Mouse (Mus musculus) liver, embryonic 13.5 days (tissue): ENCODE measurements at regions not wholly inside any gene's neighbourhood (a gene's known extent, or its start where the extent isn't known, plus 50 kb on each side); places are given as distances from the start of the nearest gene placed in this dataset.
"Not testable (repeated sequence)": the region's sequence is repeated elsewhere in the genome, so short reads cannot be mapped to it uniquely, and the experiment has no call there.

Experiments used
- ATAC-seq: fragments of 200-750 bp; cut with Nextera tagmentation; 2 replicates; pipeline ENCODE4 v1.8.0; 2017; ENCODE audit warnings: low read depth, mild to moderate bottlenecking, moderate number of reproducible peaks, moderate library complexity
- DNase-seq: peaks from one replicate; pipeline ENCODE4 v3.0.0; 2022
- H3K27ac ChIP-seq: fragments of 300-500 bp; sonication (generic); 2 replicates; pipeline ENCODE4 v1.5.1; 2015; ENCODE audit warnings: moderate library complexity, mild to moderate bottlenecking, inconsistent platforms
- H3K27me3 ChIP-seq: fragments of 300-500 bp; sonication (generic); 2 replicates; pipeline ENCODE4 v1.6.1; 2015; ENCODE audit warnings: mild to moderate bottlenecking, inconsistent platforms
- H3K36me3 ChIP-seq: fragments of 300-500 bp; sonication (generic); 2 replicates; pipeline ENCODE4 v1.6.1; 2015; ENCODE audit warnings: mild to moderate bottlenecking, inconsistent platforms
- H3K4me1 ChIP-seq: fragments of 300-500 bp; sonication (generic); replicated peaks from 2 replicates; pipeline ENCODE4 v1.6.1; 2015; ENCODE audit warnings: inconsistent platforms
- H3K4me2 ChIP-seq: fragments of 300-500 bp; sonication (generic); 2 replicates; pipeline ENCODE4 v1.6.1; 2015; ENCODE audit warnings: inconsistent platforms, mild to moderate bottlenecking, moderate library complexity
- H3K4me3 ChIP-seq: fragments of 300-500 bp; sonication (generic); replicated peaks from 2 replicates; pipeline ENCODE4 v1.5.1; 2015; ENCODE audit warnings: mild to moderate bottlenecking, inconsistent platforms
- H3K9ac ChIP-seq: fragments of 300-500 bp; sonication (generic); 2 replicates; pipeline ENCODE4 v1.6.1; 2015; ENCODE audit warnings: mild to moderate bottlenecking, inconsistent platforms
- H3K9me3 ChIP-seq: fragments of 300-500 bp; sonication (generic); replicated peaks from 2 replicates; pipeline ENCODE4 v1.6.1; 2016; ENCODE audit warnings: inconsistent platforms
- WGBS: fragments of 180-500 bp; shearing (Covaris S2); methylation state at CpG from one replicate; pipeline ENCODE4 v1.1.7; 2015; ENCODE audit not compliant: insufficient replicate concordance; 5-methylcytosine and 5-hydroxymethylcytosine counted together

- Histone ChIP-seq H3K9ac (no peak overlapping the region), H3K4me3 (no peak overlapping the region), H3K4me2 (no peak overlapping the region), H3K9me3 (0 out of 2 replicates have a peak, but pooled peaks cover 3% of the 10 kb centered on the region), H3K36me3 (no peaks in the 10 kb centered on the region), H3K27me3 (no peaks in the 10 kb centered on the region), H3K4me1 (peaks cover 16% of the 10 kb centered on the region), H3K27ac (no peak overlapping the region)
- ATAC-seq (no peak), DNase-seq (no peak)
- WGBS, result 53% methylated on average over 5 of the region's 5 CpGs
Observed at GRCm38 (mm10) chr2:92664939-92665338, 65.4 kb downstream of the Chst1 start.

GRCm38 (mm10) chr2:92667192-92667591, 67.7 kb downstream of the Chst1 start:
- Histone ChIP-seq H3K4me3 (no peak overlapping the region), H3K9ac (no peak overlapping the region), H3K4me1 (peaks cover 16% of the 10 kb centered on the region), H3K36me3 (no peaks in the 10 kb centered on the region), H3K27ac (no peak overlapping the region), H3K4me2 (no peak overlapping the region), H3K27me3 (0 out of 2 replicates have a peak, but pooled peaks cover 5% of the 10 kb centered on the region), H3K9me3 (no peaks in the 10 kb centered on the region)
- WGBS, result 22% methylated on average over 1 of the region's 1 CpGs
- peak; percentile 20 for DNase-seq
- ATAC-seq, result peak; percentile 89

- Histone ChIP-seq H3K4me2 (no peak overlapping the region), H3K4me3 (no peak overlapping the region), H3K27me3 (0 out of 2 replicates have a peak, but pooled peaks cover 5% of the 10 kb centered on the region), H3K4me1 (peaks cover 16% of the 10 kb centered on the region), H3K27ac (no peak overlapping the region), H3K9me3 (no peaks in the 10 kb centered on the region), H3K36me3 (no peaks in the 10 kb centered on the region), H3K9ac (no peak overlapping the region)
- ATAC-seq (no peak), DNase-seq (no peak)
- 58% methylated on average over 6 of the region's 6 CpGs for WGBS
Observed at GRCm38 (mm10) chr2:92667756-92668155, 68.2 kb downstream of the Chst1 start.

GRCm38 (mm10) chr2:92669431-92670081, 70.0 kb downstream of the Chst1 start:
- H3K36me3 ChIP-seq, ATAC-seq, H3K27ac ChIP-seq, DNase-seq, H3K4me2 ChIP-seq, H3K9ac ChIP-seq, H3K27me3 ChIP-seq, H3K9me3 ChIP-seq, H3K4me3 ChIP-seq: not testable (repeated sequence)
- H3K4me1 ChIP-seq, result peaks cover 16% of the 10 kb centered on the region
- WGBS, result 28% methylated on average over 10 of the region's 10 CpGs

GRCm38 (mm10) chr2:92671586-92671985, 72.1 kb downstream of the Chst1 start:
- WGBS, result 24% methylated on average over 5 of the region's 5 CpGs
- Histone ChIP-seq H3K27me3 (0 out of 2 replicates have a peak, but pooled peaks cover 12% of the 10 kb centered on the region), H3K36me3 (no peaks in the 10 kb centered on the region), H3K27ac (no peak overlapping the region), H3K9ac (no peak overlapping the region), H3K4me1 (peaks cover 14% of the 10 kb centered on the region), H3K4me3 (no peak overlapping the region), H3K9me3 (no peaks in the 10 kb centered on the region), H3K4me2 (no peak overlapping the region)
- ATAC-seq (no peak), DNase-seq (peak; percentile 24)

GRCm38 (mm10) chr2:92672106-92672505, 72.6 kb downstream of the Chst1 start:
- H3K27me3 ChIP-seq, result 0 out of 2 replicates have a peak, but pooled peaks cover 12% of the 10 kb centered on the region
- H3K4me1 ChIP-seq, result peaks cover 9% of the 10 kb centered on the region
- H3K4me3 ChIP-seq, result no peak overlapping the region
- H3K27ac ChIP-seq, result no peak overlapping the region
- ATAC-seq (no peak), DNase-seq (no peak)
- H3K36me3 ChIP-seq, result no peaks in the 10 kb centered on the region
- H3K4me2 ChIP-seq, result no peak overlapping the region
- H3K9ac ChIP-seq, result no peak overlapping the region
- no peaks in the 10 kb centered on the region for H3K9me3 ChIP-seq
- WGBS, result 53% methylated on average over 4 of the region's 4 CpGs

- H3K27ac ChIP-seq, result no peak overlapping the region
- ATAC-seq (no peak), DNase-seq (no peak)
- H3K27me3 ChIP-seq, result 0 out of 2 replicates have a peak, but pooled peaks cover 12% of the 10 kb centered on the region
- no peaks in the 10 kb centered on the region for H3K36me3 ChIP-seq
- H3K9ac ChIP-seq, result no peak overlapping the region
- peaks cover 3% of the 10 kb centered on the region for H3K4me1 ChIP-seq
- no peak overlapping the region for H3K4me2 ChIP-seq
- no peaks in the 10 kb centered on the region for H3K9me3 ChIP-seq
- H3K4me3 ChIP-seq, result no peak overlapping the region
- 68% methylated on average over 9 of the region's 9 CpGs for WGBS
Observed at GRCm38 (mm10) chr2:92673064-92673813, 73.7 kb downstream of the Chst1 start.

GRCm38 (mm10) chr2:92673931-92674330, 74.4 kb downstream of the Chst1 start:
- Histone ChIP-seq H3K36me3 (no peaks in the 10 kb centered on the region), H3K9ac (no peak overlapping the region), H3K4me3 (no peak overlapping the region), H3K9me3 (no peaks in the 10 kb centered on the region), H3K27me3 (0 out of 2 replicates have a peak, but pooled peaks cover 12% of the 10 kb centered on the region), H3K4me1 (peaks cover 10% of the 10 kb centered on the region), H3K27ac (no peak overlapping the region), H3K4me2 (no peak overlapping the region)
- no peak for DNase-seq
- ATAC-seq, result no peak
- WGBS, result 35% methylated on average over 4 of the region's 4 CpGs

GRCm38 (mm10) chr2:92675247-92675646, 75.7 kb downstream of the Chst1 start:
- no peak for DNase-seq
- Histone ChIP-seq H3K27me3 (0 out of 2 replicates have a peak, but pooled peaks cover 12% of the 10 kb centered on the region), H3K36me3 (no peaks in the 10 kb centered on the region), H3K4me2 (no peak overlapping the region), H3K9ac (no peak overlapping the region), H3K9me3 (no peaks in the 10 kb centered on the region), H3K4me3 (no peak overlapping the region), H3K27ac (no peak overlapping the region), H3K4me1 (peaks cover 17% of the 10 kb centered on the region)
- no peak for ATAC-seq
- WGBS, result 38% methylated on average over 9 of the region's 9 CpGs

GRCm38 (mm10) chr2:92678276-92678930, 78.9 kb downstream of the Chst1 start:
- no peaks in the 10 kb centered on the region for H3K36me3 ChIP-seq
- H3K4me3 ChIP-seq, result no peak overlapping the region
- H3K27ac ChIP-seq, result no peak overlapping the region
- ATAC-seq (no peak), DNase-seq (no peak)
- H3K27me3 ChIP-seq, result 0 out of 2 replicates have a peak, but pooled peaks cover 6% of the 10 kb centered on the region
- peaks cover 17% of the 10 kb centered on the region for H3K4me1 ChIP-seq
- no peak overlapping the region for H3K9ac ChIP-seq
- no peaks in the 10 kb centered on the region for H3K9me3 ChIP-seq
- 45% methylated on average over 5 of the region's 5 CpGs for WGBS
- no peak overlapping the region for H3K4me2 ChIP-seq

GRCm38 (mm10) chr2:92678999-92679704, 79.6 kb downstream of the Chst1 start:
- Histone ChIP-seq H3K9me3 (no peaks in the 10 kb centered on the region), H3K4me3 (no peak overlapping the region), H3K27ac (no peak overlapping the region; the same call in 1 of the 2 replicates), H3K36me3 (no peaks in the 10 kb centered on the region), H3K4me2 (no peak overlapping the region), H3K9ac (no peak overlapping the region), H3K27me3 (0 out of 2 replicates have a peak, but pooled peaks cover 6% of the 10 kb centered on the region), H3K4me1 (peaks cover 17% of the 10 kb centered on the region)
- ATAC-seq, result peak; percentile 88
- peak; percentile 23 for DNase-seq
- WGBS, result 47% methylated on average over 3 of the region's 3 CpGs
